In the genomic region with DNA sequence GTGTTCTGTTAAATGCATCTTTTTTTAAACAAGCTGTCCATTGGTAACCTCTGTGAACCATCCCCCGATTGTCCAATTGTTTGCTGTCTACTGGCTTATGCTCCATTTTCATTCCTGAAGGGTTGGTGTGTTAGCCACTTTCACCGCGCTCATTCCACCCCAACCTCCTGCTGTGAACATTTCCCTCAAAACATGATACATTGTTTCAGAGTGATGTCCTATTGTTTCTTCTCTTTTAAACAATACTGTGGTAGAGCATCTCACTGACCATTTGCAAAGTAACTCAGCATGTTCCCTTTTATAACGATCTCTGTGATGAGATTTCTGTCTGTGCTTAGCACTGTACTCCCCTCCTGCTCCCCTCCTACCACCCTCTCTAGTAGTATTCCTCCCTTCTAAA, we compare ENCODE assay signal across 23 mouse cellular contexts.
DNase-seq lines count a peak whose midpoint lies in the region; TF ChIP-seq lines count a peak whose summit lies in the region.
"Had no signal": no experiment of that assay in that cellular context is flagged by ENCODE, and none has a peak within 500 bp of the region (broad histone marks: within the 10 kb centered on the region; RNA-seq: fewer than 3 reads in every experiment).

No protein-coding gene starts in this region.

- intact Hi-C loops in heart, adult 2 months (cut with DNase I): no loop called here

- no peak for TF ChIP-seq CTCF in heart, adult 2 months (IDR thresholded peaks at IDR 0.05)
- TF ChIP-seq CTCF in layer of hippocampus, adult 2 months (conservative IDR thresholded peaks at IDR 0.05): no peak

- WGBS in heart, embryonic 10.5 days: 72% methylated on average over 4 of the region's 4 CpGs
- 74% methylated on average over 4 of the region's 4 CpGs for WGBS in heart, adult 2 months

- TF ChIP-seq EP300 in heart, adult 2 months (IDR thresholded peaks at IDR 0.05; ENCODE audit: insufficient read depth, low read depth, low read length): no peak

- no peaks in the 10 kb centered on the region for H3K27me3 ChIP-seq in heart, embryonic 10.5 days (ENCODE audit: insufficient read depth, poor library complexity, severe bottlenecking)
- no peaks in the 10 kb centered on the region for H3K27me3 ChIP-seq in heart, adult 2 months (ENCODE audit: control insufficient read depth, insufficient read depth, low read length)
- H3K27me3 ChIP-seq: CH12.LX; embryonic facial prominence, embryonic 15.5 days had no signal

- in situ Hi-C loops in ES-E14 (cut with MboI; ENCODE audit: low sequenced_read_pairs in 2 of 2, unreplicated experiment in 2 of 2): no loop called here

- no peaks in the 10 kb centered on the region for H3K36me3 ChIP-seq in heart, embryonic 10.5 days
- H3K36me3 ChIP-seq in heart, adult 2 months (ENCODE audit: control insufficient read depth, insufficient read depth, low read length): no peaks in the 10 kb centered on the region
- H3K36me3 ChIP-seq in ES-E14 (ENCODE audit: control insufficient read depth, insufficient read depth, low read length, poor library complexity, severe bottlenecking): no peaks in the 10 kb centered on the region
- H3K36me3 ChIP-seq: embryonic facial prominence, embryonic 13.5 days; embryonic facial prominence, embryonic 15.5 days; G1E had no signal

- no peaks in the 10 kb centered on the region for H3K4me1 ChIP-seq in heart, embryonic 10.5 days
- H3K4me1 ChIP-seq in heart, adult 2 months (ENCODE audit: control insufficient read depth, insufficient read depth, low read length): no peaks in the 10 kb centered on the region
- H3K4me1 ChIP-seq in ES-E14 (ENCODE audit: control insufficient read depth in 2 of 2, insufficient read depth in 2 of 2, low read length in 2 of 2, poor library complexity in 1 of 2): 0 out of 4 replicates have a peak, but pooled peaks cover 0 to 2% of the 10 kb centered on the region in 2 experiments
- H3K4me1 ChIP-seq: embryonic facial prominence, embryonic 13.5 days had no signal

- H3K79me2 ChIP-seq in heart, adult 2 months (replicated peaks; ENCODE audit: control insufficient read depth, insufficient read depth, low read length): no peaks in the 10 kb centered on the region

- H3K27ac ChIP-seq in heart, embryonic 10.5 days: no peak overlapping the region
- H3K27ac ChIP-seq in heart, adult 2 months: no peak overlapping the region
- no peak overlapping the region for H3K27ac ChIP-seq in ES-E14 (ENCODE audit: insufficient read depth, low read depth, low read length, poor library complexity, severe bottlenecking)
- no peak overlapping the region for H3K27ac ChIP-seq in layer of hippocampus, adult 2 months
- H3K27ac ChIP-seq: embryonic facial prominence, embryonic 13.5 days; embryonic facial prominence, embryonic 15.5 days had no signal

- TF ChIP-seq POLR2A in heart, adult 2 months (IDR thresholded peaks at IDR 0.05; ENCODE audit: insufficient read depth, low read depth, low read length): no peak

- H3K9me3 ChIP-seq in heart, embryonic 10.5 days: no peaks in the 10 kb centered on the region
- no peaks in the 10 kb centered on the region for H3K9me3 ChIP-seq in ES-E14 (ENCODE audit: control insufficient read depth, insufficient read depth, low read depth, low read length)
- H3K9me3 ChIP-seq: embryonic facial prominence, embryonic 13.5 days; embryonic facial prominence, embryonic 15.5 days; G1E had no signal

- no peak overlapping the region for H3K4me3 ChIP-seq in heart, embryonic 10.5 days
- H3K4me3 ChIP-seq in heart, adult 2 months: no peak overlapping the region
- no peak overlapping the region for H3K4me3 ChIP-seq in ES-E14 (ENCODE audit: insufficient read depth in 1 of 2, low read depth in 1 of 2, low read length in 2 of 2, poor library complexity in 1 of 2, severe bottlenecking in 1 of 2)
- H3K4me3 ChIP-seq in layer of hippocampus, adult 2 months: no peak overlapping the region
- H3K4me3 ChIP-seq: embryonic facial prominence, embryonic 13.5 days; embryonic facial prominence, embryonic 15.5 days; erythroblast, embryonic 14.5 days had no signal

- H3K9ac ChIP-seq in heart, adult 2 months (ENCODE audit: low read depth, low read length): no peak overlapping the region
- H3K9ac ChIP-seq in ES-E14 (ENCODE audit: insufficient read depth, low read depth, low read length, poor library complexity, severe bottlenecking): no peak overlapping the region
- H3K9ac ChIP-seq: embryonic facial prominence, embryonic 13.5 days; embryonic facial prominence, embryonic 15.5 days had no signal

- peak; percentile 25 for DNase-seq in heart, embryonic 10.5 days (ENCODE audit: low spot score)
- DNase-seq in heart, adult 2 months: no peak
- DNase-seq in ES-CJ7 (ENCODE audit: low read depth, low spot score): peak; percentile 78
- peak; percentile 56 for DNase-seq in ES-E14 (ENCODE audit: low read depth, low spot score)
- peak; percentile 86 for DNase-seq in R1 (ENCODE audit: low read depth, low spot score)
- DNase-seq in layer of hippocampus, adult 2 months (ENCODE audit: low spot score in 2 of 2): no peak
- DNase-seq in layer of hippocampus, postnatal 36 days: no peak
- no peak for DNase-seq in spleen, adult 12 weeks (ENCODE audit: low spot score)
- DNase-seq: adrenal gland, adult 2 months; adrenal gland, postnatal 10 days; adrenal gland, postnatal 25 days; cerebellum, adult 11 months; cerebellum, adult 18-20 months; cerebellum, adult 8-10 months; cerebellum, adult 9-11 months; cerebellum, postnatal 14 days; cerebellum, postnatal 36 days; embryo, embryonic 11 days had no signal

TF ChIP-seq in ES-E14, 5 proteins besides CTCF, POLR2A, EP300 and RAD21:
- TF ChIP-seq CHD2 (IDR thresholded peaks at IDR 0.05; ENCODE audit: low read depth, low read length) (0 out of 2 replicates have a peak, but pooled peaks have one; percentile 14), ZC3H11A (IDR thresholded peaks at IDR 0.05; ENCODE audit: borderline replicate concordance, low read depth, low read length) (no peak)

Comparison
In these comparisons a context has a peak if more than half of its experiments do, and no peak if none do; other contexts are left out.
1. DNase-seq: peak in heart, embryonic 10.5 days (single experiment), ES-CJ7 (single experiment), ES-E14 (single experiment) and R1 (single experiment); none in heart, adult 2 months (0 of 2), layer of hippocampus, adult 2 months (0 of 2), layer of hippocampus, postnatal 36 days (0 of 2) and spleen, adult 12 weeks (single experiment).